Mouse (Mus musculus): ENCODE results near the gene Msgn1. TPM values are rescaled to one million over a fixed set of nuclear protein-coding genes. Genes with fewer than 3 reads are reported as not detected.

The Msgn1 gene
- polyA plus RNA-seq (2012; rRNA removed), result not detected in 2 replicates

GRCm38 (mm10) chr12:11208872-11209271 lies at the start of gene Msgn1:
Gene Msgn1 (minus strand): TSS chr12:11208972.
- DNase-seq (ENCODE audit: low read depth, low spot score), result no peak
- 57% methylated on average over 5 of the region's 5 CpGs for WGBS

DNA sequence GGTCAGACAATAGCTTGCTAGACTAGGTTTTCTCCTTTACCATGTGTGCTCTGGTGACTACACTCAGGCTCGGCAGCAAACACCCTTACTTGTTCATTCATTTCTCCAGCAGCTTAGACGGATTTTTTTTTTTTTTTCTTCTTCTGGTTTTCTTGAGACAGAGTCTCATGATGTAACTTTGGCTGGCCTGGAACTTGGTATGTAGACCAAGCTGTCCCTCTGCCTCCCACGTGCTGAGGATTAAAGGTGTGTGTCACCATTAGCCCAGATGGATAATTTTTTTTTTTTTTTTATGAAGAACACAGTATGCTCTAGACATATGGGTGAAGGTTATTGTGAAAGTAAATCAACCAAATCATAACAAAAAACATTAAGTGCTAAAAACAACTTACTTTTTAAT lies 41.5 kb upstream of the Msgn1 start:
- WGBS, result 80% methylated on average over 3 of the region's 3 CpGs
- DNase-seq (ENCODE audit: low read depth, low spot score), result no peak

DNA sequence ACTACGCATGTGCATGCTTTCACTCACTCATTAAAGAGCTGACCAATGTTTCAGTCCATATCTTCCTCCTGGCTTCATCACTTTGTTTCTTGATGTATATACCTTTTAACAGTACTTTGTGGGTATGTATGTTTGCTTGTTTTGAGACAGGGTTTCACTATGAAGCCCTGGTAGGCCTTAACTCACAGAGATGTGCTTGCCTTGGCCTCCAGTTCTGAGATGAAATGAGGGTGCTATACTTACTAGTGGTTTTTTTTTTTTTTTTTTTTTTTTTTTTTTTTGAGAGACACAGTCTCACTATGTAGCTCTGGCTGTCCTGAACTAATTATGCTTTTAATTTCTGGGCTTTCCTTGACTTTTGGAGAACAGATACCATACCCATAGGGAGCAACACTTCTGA lies 38.7 kb upstream of the Msgn1 start:
- DNase-seq (ENCODE audit: low read depth, low spot score), result no peak
- WGBS, result 100% methylated on average over 1 of the region's 1 CpGs

DNA sequence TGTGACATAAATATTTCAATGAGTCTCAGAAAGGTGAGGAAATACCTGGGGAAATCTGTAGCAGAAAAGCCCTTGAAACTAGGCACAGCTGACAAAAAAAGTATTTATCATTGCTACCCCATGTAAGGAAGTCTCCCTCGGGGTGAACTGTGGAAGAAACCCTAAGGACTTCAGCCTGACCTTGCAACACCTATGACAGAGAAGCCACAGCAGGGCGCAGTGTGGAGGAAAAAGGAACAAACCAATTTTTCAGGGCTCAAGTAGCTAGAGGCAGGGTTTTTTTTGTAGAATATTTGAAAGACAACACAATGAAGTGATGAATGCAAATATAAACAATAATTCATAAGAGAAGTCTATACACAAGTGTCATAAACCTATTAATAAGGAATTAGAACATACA lies 27.2 kb upstream of the Msgn1 start:
- WGBS, result 70% methylated on average over 2 of the region's 2 CpGs
- no peak for DNase-seq (ENCODE audit: low read depth, low spot score)

DNA sequence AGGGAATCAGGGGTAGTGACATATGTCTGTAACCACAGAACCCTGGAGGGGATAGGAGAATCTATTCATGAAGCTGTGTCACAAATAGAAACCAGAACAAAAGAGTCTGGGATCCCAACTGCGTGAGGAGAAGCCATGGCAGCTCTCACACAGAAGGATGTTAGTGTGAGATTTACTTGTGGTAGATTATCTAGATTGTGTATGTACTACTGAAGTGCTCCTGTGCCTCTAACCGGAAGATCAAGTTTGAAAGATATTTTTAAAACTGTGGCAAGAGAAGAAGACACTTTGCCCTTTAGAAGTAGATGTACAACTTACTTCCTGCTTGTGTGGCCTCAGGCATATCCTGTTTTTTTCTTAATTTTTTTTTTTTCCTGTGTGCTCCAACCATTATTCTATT lies 21.5 kb upstream of the Msgn1 start:
- DNase-seq (ENCODE audit: low read depth, low spot score), result no peak
- WGBS, result 69% methylated on average over 2 of the region's 2 CpGs

DNA sequence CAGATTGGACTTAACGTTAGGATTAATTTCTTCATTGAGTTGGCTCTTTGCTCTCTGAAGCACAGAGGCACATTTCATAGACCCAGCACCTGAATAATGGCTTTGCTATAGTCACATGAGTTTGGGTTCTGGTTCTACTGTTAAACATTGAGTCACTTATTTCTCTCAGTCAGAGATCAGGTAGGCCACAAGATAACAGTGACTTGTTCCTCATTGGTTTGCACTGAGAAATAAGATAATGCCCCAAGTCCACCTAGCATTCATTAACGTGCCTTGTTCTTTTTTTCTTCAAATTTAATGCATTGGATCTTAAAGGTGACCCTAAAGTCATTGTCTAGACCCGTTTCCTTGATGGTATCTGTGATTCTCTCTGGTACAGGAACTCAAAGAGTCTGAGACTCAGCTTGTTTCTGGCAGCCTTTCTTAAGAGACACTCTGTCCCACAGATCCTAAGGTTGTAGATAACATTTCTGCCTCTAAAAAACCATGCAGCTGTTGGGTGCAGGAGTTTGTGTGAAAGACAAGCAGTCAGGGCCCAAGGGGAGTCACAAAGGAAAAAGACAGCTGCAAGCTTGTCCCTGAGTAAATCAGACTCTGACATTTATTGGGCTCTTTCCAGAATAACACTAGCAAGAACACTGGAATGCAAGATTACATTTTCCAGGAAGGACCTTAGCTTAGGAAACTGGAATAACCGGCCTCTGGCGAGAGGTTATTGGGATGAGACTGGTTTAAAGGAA lies 17.9 kb upstream of the Msgn1 start:
- DNase-seq (ENCODE audit: low read depth, low spot score), result no peak
- WGBS, result 28% methylated on average over 5 of the region's 5 CpGs

GRCm38 (mm10) chr12:11226123-11226522 lies 17.4 kb upstream of the Msgn1 start:
- no peak for DNase-seq (ENCODE audit: low read depth, low spot score)
- 70% methylated on average over 1 of the region's 1 CpGs for whole genome bisulfite sequencing

GRCm38 (mm10) chr12:11224722-11225121 lies 15.9 kb upstream of the Msgn1 start:
- no peak for DNase-seq (ENCODE audit: low read depth, low spot score)
- 48% methylated on average over 5 of the region's 5 CpGs for WGBS

DNA sequence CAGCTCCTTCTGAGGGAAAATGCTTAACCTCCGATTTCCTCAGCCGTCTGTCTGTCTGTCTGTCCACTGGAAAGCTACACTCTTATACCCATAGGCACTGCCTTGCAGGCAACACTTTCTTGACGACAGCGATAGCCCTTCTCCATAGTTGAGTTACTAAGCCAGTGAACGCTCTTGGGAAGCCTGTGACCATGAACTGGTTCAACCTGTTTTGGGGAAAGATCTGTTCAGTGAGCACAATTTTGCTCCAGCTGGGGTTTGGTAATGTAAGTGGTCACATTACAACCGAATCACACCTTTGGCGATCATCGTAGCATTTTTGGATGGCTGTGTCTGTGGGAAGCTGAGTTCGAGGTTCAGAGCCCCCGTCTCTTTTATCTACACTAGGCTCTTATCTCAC lies 14.3 kb upstream of the Msgn1 start:
- no peak for DNase-seq (ENCODE audit: low read depth, low spot score)
- WGBS, result 68% methylated on average over 10 of the region's 10 CpGs

DNA sequence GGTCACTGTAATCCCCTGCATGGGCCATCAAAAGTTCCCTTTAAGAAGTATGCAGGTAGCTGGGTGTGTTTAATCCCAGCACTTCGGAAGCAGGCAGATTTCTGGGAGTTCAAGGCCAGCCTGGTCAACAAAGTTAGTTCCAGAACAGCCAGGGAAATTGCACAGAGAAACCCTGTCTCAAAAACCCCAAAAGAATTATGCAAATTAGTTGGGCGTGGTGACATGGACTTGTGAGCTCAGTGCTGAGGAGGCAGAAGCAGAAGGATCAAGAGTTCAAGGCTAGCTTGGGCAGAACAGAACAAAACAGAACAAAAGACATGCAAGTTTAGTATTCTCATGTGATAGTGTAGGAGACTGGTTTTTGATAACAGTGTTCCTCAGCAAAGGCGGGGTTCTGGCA lies 13.8 kb upstream of the Msgn1 start:
- 60% methylated on average over 3 of the region's 3 CpGs for WGBS
- DNase-seq (ENCODE audit: low read depth, low spot score), result no peak

GRCm38 (mm10) chr12:11221524-11222330 lies 13.0 kb upstream of the Msgn1 start:
- WGBS, result 72% methylated on average over 20 of the region's 20 CpGs
- DNase-seq (ENCODE audit: low read depth, low spot score), result no peak

GRCm38 (mm10) chr12:11217726-11218250 lies 9.0 kb upstream of the Msgn1 start:
- WGBS, result 68% methylated on average over 7 of the region's 7 CpGs
- no peak for DNase-seq (ENCODE audit: low read depth, low spot score)

DNA sequence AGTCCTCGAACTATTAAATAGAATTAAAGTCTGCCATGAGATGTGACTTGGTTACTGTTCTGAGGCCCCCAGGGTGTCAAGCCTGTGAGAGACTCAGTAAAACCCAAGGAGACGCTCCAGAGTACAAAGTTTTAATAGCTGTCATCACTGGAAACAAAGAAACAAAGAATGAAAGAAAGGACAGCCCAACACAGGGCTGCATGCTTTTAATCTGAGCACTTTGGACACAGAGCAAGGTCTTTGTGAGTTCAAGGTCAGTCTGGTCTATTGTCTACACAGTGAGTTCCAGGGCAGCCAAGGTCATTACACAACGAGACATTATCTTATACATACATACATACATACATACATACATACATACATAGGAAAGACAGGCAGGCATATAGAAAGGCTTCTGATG lies 7.7 kb upstream of the Msgn1 start:
- WGBS, result 62% methylated on average over 3 of the region's 3 CpGs
- DNase-seq (ENCODE audit: low read depth, low spot score), result no peak

- DNase-seq (ENCODE audit: low read depth, low spot score), result no peak
- WGBS, result 74% methylated on average over 2 of the region's 2 CpGs
Measured at GRCm38 (mm10) chr12:11215555-11215954, 6.8 kb upstream of the Msgn1 start.

DNA sequence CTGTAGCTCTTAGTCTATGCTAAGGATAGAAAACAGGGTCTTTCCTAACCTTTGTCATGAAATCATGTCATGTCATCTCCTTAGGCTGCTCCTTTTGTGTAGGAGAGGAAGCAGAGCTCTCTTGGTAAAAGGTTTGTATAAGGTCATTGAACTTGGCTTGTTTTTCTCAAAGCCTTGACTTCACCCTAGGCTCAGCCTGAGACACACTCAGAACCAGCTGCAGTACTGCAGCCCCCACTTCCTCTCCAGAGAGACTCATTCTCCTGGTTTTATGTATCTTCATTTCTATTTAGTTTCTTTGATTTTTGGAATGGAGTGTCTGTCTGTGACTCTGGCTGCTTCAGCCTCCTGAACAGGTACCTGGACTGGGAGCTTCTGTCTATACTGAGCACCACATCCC lies 6.0 kb upstream of the Msgn1 start:
- no peak for DNase-seq (ENCODE audit: low read depth, low spot score)

DNA sequence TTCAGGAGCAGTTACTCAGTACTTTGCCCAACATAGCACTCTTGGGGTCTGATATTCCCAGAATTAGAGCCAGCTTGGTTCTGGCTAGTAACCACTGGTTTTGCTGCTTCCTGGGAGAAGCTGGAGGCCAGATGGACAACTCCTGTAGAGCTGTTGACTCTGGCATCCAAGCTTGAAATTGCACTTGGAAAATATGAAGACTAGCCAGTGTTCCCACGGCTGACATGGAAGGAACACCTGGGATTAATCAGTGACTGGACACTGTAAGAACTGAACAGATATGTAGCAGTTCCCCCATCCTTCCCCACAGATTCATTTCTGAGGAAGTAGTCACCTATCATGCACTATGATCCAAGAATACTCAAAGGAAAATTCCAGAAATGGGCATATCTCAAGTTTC lies 4.1 kb upstream of the Msgn1 start:
- 56% methylated on average over 1 of the region's 1 CpGs for WGBS
- DNase-seq (ENCODE audit: low read depth, low spot score), result no peak

DNA sequence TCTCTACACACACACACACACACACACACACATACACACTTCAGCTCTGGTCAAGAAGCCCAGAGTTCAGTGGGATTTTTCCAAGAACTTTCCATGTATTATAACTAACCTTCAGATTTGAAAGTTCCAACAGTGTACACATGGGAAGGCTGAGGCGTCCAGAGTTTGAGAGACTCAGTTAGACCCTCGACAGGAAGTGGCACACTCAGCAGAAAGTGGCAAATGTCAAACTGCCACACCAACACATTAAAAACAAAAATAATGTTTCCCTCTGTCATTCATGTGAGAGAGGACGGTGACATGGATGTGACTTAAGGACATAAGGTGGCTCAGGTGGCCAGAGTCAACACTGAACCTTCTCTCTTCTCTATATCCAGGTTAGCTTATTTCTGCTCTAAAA lies 1.6 kb upstream of the Msgn1 start:
- no peak for DNase-seq (ENCODE audit: low read depth, low spot score)
- 61% methylated on average over 3 of the region's 3 CpGs for WGBS

DNA sequence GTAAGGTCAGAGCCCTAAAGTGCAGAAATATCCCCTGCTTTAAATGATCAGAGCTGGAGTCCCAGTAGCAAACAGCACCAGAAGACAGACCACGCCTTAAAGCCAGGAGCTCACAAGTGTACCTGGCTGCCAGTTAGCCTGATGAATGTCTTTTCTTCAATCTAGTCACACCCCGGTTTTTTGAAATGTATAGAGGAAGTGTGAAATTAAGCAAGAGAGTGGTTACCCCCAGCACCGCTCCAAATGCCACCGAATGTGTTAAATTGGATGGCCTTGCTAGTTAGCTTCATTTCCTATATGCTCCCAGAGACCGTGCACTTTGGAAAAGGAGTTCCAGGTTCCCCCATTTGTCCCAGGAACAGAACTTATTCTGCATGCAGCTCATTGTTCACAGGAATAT lies 864 bp upstream of the Msgn1 start:
- no peak for DNase-seq (ENCODE audit: low read depth, low spot score)
- WGBS, result 50% methylated on average over 5 of the region's 5 CpGs

GRCm38 (mm10) chr12:11206321-11206720 lies 2.5 kb downstream of the Msgn1 start:
- DNase-seq (ENCODE audit: low read depth, low spot score), result no peak
- 75% methylated on average over 4 of the region's 4 CpGs for whole genome bisulfite sequencing

DNA sequence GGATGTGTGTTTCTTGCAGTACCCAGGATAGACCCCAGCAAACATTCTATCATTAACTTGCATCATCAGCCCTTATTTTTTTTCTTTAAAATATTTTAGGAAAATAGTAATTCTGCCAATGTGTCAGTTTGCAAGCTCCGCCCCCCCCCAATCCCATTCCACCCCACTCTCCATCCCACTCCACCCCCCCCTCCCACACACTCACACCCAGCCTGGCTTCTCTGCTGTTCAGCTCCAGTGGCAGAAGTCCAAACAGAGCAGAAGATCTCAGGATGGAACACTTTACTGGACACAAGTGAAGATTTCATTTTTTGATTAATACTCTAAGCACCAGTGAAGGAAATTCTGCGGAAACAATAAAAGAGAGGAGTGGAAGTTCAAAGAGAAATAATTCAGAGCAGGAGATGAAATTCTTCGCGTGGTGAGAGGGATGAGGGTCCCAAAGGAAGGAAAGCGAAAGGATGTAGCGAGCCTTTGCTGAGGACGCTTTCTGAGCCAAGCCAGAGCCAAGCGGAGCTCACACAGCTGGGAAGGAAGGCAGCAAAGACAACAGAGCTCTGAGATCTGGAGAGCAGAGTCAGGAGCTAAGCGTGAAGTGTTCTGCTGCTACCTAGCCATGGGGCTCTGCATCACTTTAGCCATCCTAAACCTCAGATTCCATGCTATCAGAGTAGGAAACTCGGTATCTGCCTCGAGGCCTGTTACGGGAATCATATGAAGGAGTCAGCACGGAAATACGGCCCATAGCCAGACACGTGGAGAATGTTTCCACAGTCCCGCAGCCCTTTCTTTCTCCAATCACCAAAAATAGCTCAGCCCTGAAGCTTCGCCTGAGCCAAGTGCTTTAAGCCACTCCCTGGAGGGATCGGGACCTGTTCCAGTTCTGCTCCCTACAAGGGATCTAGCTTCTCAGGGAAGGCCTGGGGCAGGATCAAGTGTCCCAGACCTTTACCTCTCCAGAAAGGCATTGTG lies 4.8 kb downstream of the Msgn1 start:
- no peak for DNase-seq (ENCODE audit: low read depth, low spot score)
- WGBS, result 68% methylated on average over 18 of the region's 18 CpGs
